In the genomic region with DNA sequence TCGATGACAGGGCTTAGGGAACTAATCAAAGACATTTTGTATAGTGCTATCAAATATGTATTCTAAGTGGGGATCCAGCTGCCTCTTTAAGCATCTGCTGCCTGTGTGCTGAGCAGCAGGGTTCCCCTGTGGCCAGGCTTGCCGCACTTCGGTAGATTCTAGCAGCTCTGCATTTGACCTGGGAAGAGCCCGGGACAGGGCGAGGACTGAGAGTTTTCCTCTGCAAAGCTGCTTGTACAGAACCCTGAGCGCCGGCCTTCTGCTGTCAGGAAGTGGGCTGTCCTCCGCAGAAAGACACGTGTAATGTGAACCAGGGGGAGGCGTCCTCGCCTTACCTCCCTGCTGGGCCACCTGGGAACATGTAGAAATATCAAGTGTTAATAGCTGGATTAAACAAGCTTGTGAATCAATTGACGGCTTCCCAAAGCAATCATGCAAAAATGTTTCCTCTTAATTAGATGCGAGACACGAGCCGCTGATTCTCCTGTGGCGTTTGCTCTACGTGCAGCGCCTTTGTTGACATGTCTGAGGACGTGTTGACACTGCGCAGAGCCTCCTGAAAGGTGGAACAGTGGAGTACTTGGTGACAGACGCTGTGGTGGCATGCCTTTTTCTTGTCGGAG, we compare ENCODE assay signal across 8 mouse cellular contexts.
DNase-seq lines count a peak whose midpoint lies in the region; ATAC-seq lines count a peak whose summit lies in the region.

No protein-coding gene starts in this region.

- H3K27me3 ChIP-seq in embryonic facial prominence, embryonic 13.5 days, result 0 out of 2 replicates have a peak, but pooled peaks cover 6% of the 10 kb centered on the region
- H3K27me3 ChIP-seq in hindbrain, embryonic 11.5 days (ENCODE audit: control insufficient read depth, insufficient read depth, low read length), result no peaks in the 10 kb centered on the region

- no peak overlapping the region for H3K27ac ChIP-seq in embryonic facial prominence, embryonic 13.5 days
- no peak overlapping the region for H3K27ac ChIP-seq in hindbrain, embryonic 11.5 days (ENCODE audit: low read depth, low read length)

- DNase-seq in cerebellum, postnatal 10 days, result peak; percentile 29 to 30
- no peak for DNase-seq in cerebellum, adult 9-11 months
- peak; percentile 39 for DNase-seq in hindbrain, embryonic 11.5 days (ENCODE audit: low spot score)
- DNase-seq in lung, postnatal 36 days, result peak; percentile 18
- DNase-seq in thymus, postnatal 25 days, result no peak
- DNase-seq in cerebellum, adult 11-12 months, result no peak
- no peak for DNase-seq in cerebellum, adult 8-10 months

- no peak for ATAC-seq in embryonic facial prominence, embryonic 13.5 days (ENCODE audit: insufficient number of reproducible peaks, insufficient read depth, low FRiP score, low TSS enrichment, low read depth)
- peak; percentile 67 for ATAC-seq in hindbrain, embryonic 11.5 days (ENCODE audit: low FRiP score)

- WGBS in embryonic facial prominence, embryonic 13.5 days, result 36% methylated on average over 22 of the region's 22 CpGs
- 33% methylated on average over 22 of the region's 22 CpGs for WGBS in hindbrain, embryonic 11.5 days

- H3K36me3 ChIP-seq in embryonic facial prominence, embryonic 13.5 days, result no peaks in the 10 kb centered on the region
- H3K36me3 ChIP-seq in hindbrain, embryonic 11.5 days (ENCODE audit: control insufficient read depth, insufficient read depth, low read length), result no peaks in the 10 kb centered on the region

- H3K4me2 ChIP-seq in embryonic facial prominence, embryonic 13.5 days, result peak overlapping the region; percentile 39
- peak overlapping the region; percentile 20; the same call in 1 of the 2 replicates for H3K4me2 ChIP-seq in hindbrain, embryonic 11.5 days (replicated peaks; ENCODE audit: low read depth, low read length)

- H3K9ac ChIP-seq in embryonic facial prominence, embryonic 13.5 days, result no peak overlapping the region
- no peak overlapping the region for H3K9ac ChIP-seq in hindbrain, embryonic 11.5 days (ENCODE audit: low read depth, low read length)

- peaks cover 19% of the 10 kb centered on the region; the same call in 1 of the 2 replicates for H3K4me1 ChIP-seq in embryonic facial prominence, embryonic 13.5 days
- H3K4me1 ChIP-seq in hindbrain, embryonic 11.5 days (replicated peaks; ENCODE audit: control insufficient read depth, insufficient read depth, low read length), result no peaks in the 10 kb centered on the region

- H3K4me3 ChIP-seq in embryonic facial prominence, embryonic 13.5 days, result 0 out of 2 replicates have a peak overlapping the region, but pooled peaks have one; percentile 8
- no peak overlapping the region for H3K4me3 ChIP-seq in hindbrain, embryonic 11.5 days (ENCODE audit: low read depth, low read length)

- no peaks in the 10 kb centered on the region for H3K9me3 ChIP-seq in embryonic facial prominence, embryonic 13.5 days
- no peaks in the 10 kb centered on the region for H3K9me3 ChIP-seq in hindbrain, embryonic 11.5 days (ENCODE audit: control insufficient read depth, low read length)

Comparison
In these comparisons a context has a peak if more than half of its experiments do, and no peak if none do; other contexts are left out.
1. DNase-seq: peak in cerebellum, postnatal 10 days (2 of 2), hindbrain, embryonic 11.5 days (single experiment) and lung, postnatal 36 days (single experiment); none in cerebellum, adult 9-11 months (single experiment), thymus, postnatal 25 days (single experiment), cerebellum, adult 11-12 months (single experiment) and cerebellum, adult 8-10 months (single experiment).